Mouse (Mus musculus): ENCODE data around the gene Ccdc175. TPM values are rescaled to one million over a fixed set of nuclear protein-coding genes. Genes with fewer than 3 reads are reported as not detected.

Gene Ccdc175
- polyA plus RNA-seq, 1 experiment from 2014 or later: 0.09 TPM

GRCm38 (mm10) chr12:72078248-72078647 lies 106.6 kb downstream of the Ccdc175 start:
- Histone ChIP-seq H3K4me1 (replicated peaks; ENCODE audit: insufficient read depth, low read length) (0 out of 2 replicates have a peak, but pooled peaks cover 3% of the 10 kb centered on the region), H3K9ac (ENCODE audit: low read depth, low read length) (no peak overlapping the region), H3K27me3 (ENCODE audit: insufficient read depth, low read length) (no peaks in the 10 kb centered on the region), H3K36me3 (ENCODE audit: insufficient read depth, low read length) (peaks cover 18% of the 10 kb centered on the region; the same call in 1 of the 2 replicates), H3K27ac (no peak overlapping the region), H3K4me3 (replicated peaks; ENCODE audit: low read depth, low read length) (no peak overlapping the region), H3K9me3 (replicated peaks; ENCODE audit: low read length) (no peaks in the 10 kb centered on the region), H3K4me2 (ENCODE audit: low read length) (no peak overlapping the region)
- ATAC-seq (replicated peaks; ENCODE audit: low FRiP score, low read depth) (peak; percentile 47), DNase-seq (ENCODE audit: low spot score) (no peak)
- TF ChIP-seq CTCF (IDR thresholded peaks at IDR 0.05; ENCODE audit: low read depth): no peak
- 76% methylated on average over 3 of the region's 3 CpGs for WGBS

- Histone ChIP-seq H3K36me3 (ENCODE audit: insufficient read depth, low read length) (0 out of 2 replicates have a peak, but pooled peaks cover 12% of the 10 kb centered on the region), H3K27ac (no peak within 1 kb of the TSS), H3K4me3 (replicated peaks; ENCODE audit: low read depth, low read length) (peak within 1 kb of the TSS; percentile 63), H3K4me2 (ENCODE audit: low read length) (peak within 1 kb of the TSS; percentile 100), H3K9me3 (replicated peaks; ENCODE audit: low read length) (no peaks in the 10 kb centered on the region), H3K4me1 (replicated peaks; ENCODE audit: insufficient read depth, low read length) (0 out of 2 replicates have a peak, but pooled peaks cover 6% of the 10 kb centered on the region), H3K27me3 (ENCODE audit: insufficient read depth, low read length) (0 out of 2 replicates have a peak, but pooled peaks cover 9% of the 10 kb centered on the region), H3K9ac (ENCODE audit: low read depth, low read length) (peak within 1 kb of the TSS; percentile 56)
- peak; percentile 87 for DNase-seq (ENCODE audit: low spot score)
- peak; percentile 85 for TF ChIP-seq CTCF (IDR thresholded peaks at IDR 0.05; ENCODE audit: low read depth)
- WGBS: under 1% methylated on average over 94 of the region's 94 CpGs
- ATAC-seq (replicated peaks; ENCODE audit: low FRiP score, low read depth): peak; percentile 79
Observed at GRCm38 (mm10) chr12:72070327-72071269, 114.2 kb downstream of the Ccdc175 start, which contains the start of gene Gpr135. Gpr135 (minus strand) TSS chr12:72071125.

GRCm38 (mm10) chr12:72069626-72070326 lies 115.1 kb downstream of the Ccdc175 start:
- Histone ChIP-seq H3K4me3 (replicated peaks; ENCODE audit: low read depth, low read length) (peak overlapping the region; percentile 63), H3K27ac (no peak overlapping the region), H3K4me2 (ENCODE audit: low read length) (peak overlapping the region; percentile 100), H3K9me3 (replicated peaks; ENCODE audit: low read length) (no peaks in the 10 kb centered on the region), H3K4me1 (replicated peaks; ENCODE audit: insufficient read depth, low read length) (0 out of 2 replicates have a peak, but pooled peaks cover 6% of the 10 kb centered on the region), H3K9ac (ENCODE audit: low read depth, low read length) (peak overlapping the region; percentile 56; the same call in 1 of the 2 replicates), H3K27me3 (ENCODE audit: insufficient read depth, low read length) (0 out of 2 replicates have a peak, but pooled peaks cover 9% of the 10 kb centered on the region), H3K36me3 (ENCODE audit: insufficient read depth, low read length) (0 out of 2 replicates have a peak, but pooled peaks cover 9% of the 10 kb centered on the region)
- TF ChIP-seq CTCF (IDR thresholded peaks at IDR 0.05; ENCODE audit: low read depth): no peak
- no peak for DNase-seq (ENCODE audit: low spot score)
- ATAC-seq (replicated peaks; ENCODE audit: low FRiP score, low read depth): peak; percentile 8; the same call in 1 of the 2 replicates
- WGBS: 8% methylated on average over 40 of the region's 40 CpGs

- WGBS: 74% methylated on average over 1 of the region's 1 CpGs
- no peak for TF ChIP-seq CTCF (IDR thresholded peaks at IDR 0.05; ENCODE audit: low read depth)
- H3K4me2 ChIP-seq (ENCODE audit: low read length): no peak overlapping the region
- no peak for ATAC-seq (replicated peaks; ENCODE audit: low FRiP score, low read depth)
- no peaks in the 10 kb centered on the region for H3K36me3 ChIP-seq (ENCODE audit: insufficient read depth, low read length)
- no peaks in the 10 kb centered on the region for H3K27me3 ChIP-seq (ENCODE audit: insufficient read depth, low read length)
- H3K9ac ChIP-seq (ENCODE audit: low read depth, low read length): no peak overlapping the region
- H3K27ac ChIP-seq: no peak overlapping the region
- no peak overlapping the region for H3K4me3 ChIP-seq (replicated peaks; ENCODE audit: low read depth, low read length)
- H3K9me3 ChIP-seq (replicated peaks; ENCODE audit: low read length): no peaks in the 10 kb centered on the region
- no peak for DNase-seq (ENCODE audit: low spot score)
- H3K4me1 ChIP-seq (replicated peaks; ENCODE audit: insufficient read depth, low read length): no peaks in the 10 kb centered on the region
Observed at GRCm38 (mm10) chr12:72057780-72058179, 127.0 kb downstream of the Ccdc175 start.

GRCm38 (mm10) chr12:72053851-72054250 lies 131.0 kb downstream of the Ccdc175 start:
- Histone ChIP-seq H3K4me2 (ENCODE audit: low read length) (no peak overlapping the region), H3K4me1 (replicated peaks; ENCODE audit: insufficient read depth, low read length) (no peaks in the 10 kb centered on the region), H3K4me3 (replicated peaks; ENCODE audit: low read depth, low read length) (no peak overlapping the region), H3K27ac (no peak overlapping the region), H3K36me3 (ENCODE audit: insufficient read depth, low read length) (no peaks in the 10 kb centered on the region), H3K9ac (ENCODE audit: low read depth, low read length) (no peak overlapping the region), H3K27me3 (ENCODE audit: insufficient read depth, low read length) (no peaks in the 10 kb centered on the region), H3K9me3 (replicated peaks; ENCODE audit: low read length) (no peaks in the 10 kb centered on the region)
- WGBS: 31% methylated on average over 6 of the region's 6 CpGs
- ATAC-seq (replicated peaks; ENCODE audit: low FRiP score, low read depth): no peak
- DNase-seq (ENCODE audit: low spot score): no peak
- no peak for TF ChIP-seq CTCF (IDR thresholded peaks at IDR 0.05; ENCODE audit: low read depth)

GRCm38 (mm10) chr12:72053303-72053702 lies 131.5 kb downstream of the Ccdc175 start:
- peak; percentile 77 for TF ChIP-seq CTCF (IDR thresholded peaks at IDR 0.05; ENCODE audit: low read depth)
- no peaks in the 10 kb centered on the region for H3K27me3 ChIP-seq (ENCODE audit: insufficient read depth, low read length)
- H3K4me3 ChIP-seq (replicated peaks; ENCODE audit: low read depth, low read length): no peak overlapping the region
- H3K36me3 ChIP-seq (ENCODE audit: insufficient read depth, low read length): no peaks in the 10 kb centered on the region
- no peak overlapping the region for H3K27ac ChIP-seq
- no peak overlapping the region for H3K9ac ChIP-seq (ENCODE audit: low read depth, low read length)
- ATAC-seq (replicated peaks; ENCODE audit: low FRiP score, low read depth) (no peak), DNase-seq (ENCODE audit: low spot score) (peak; percentile 67)
- H3K9me3 ChIP-seq (replicated peaks; ENCODE audit: low read length): no peaks in the 10 kb centered on the region
- 44% methylated on average over 6 of the region's 6 CpGs for WGBS
- H3K4me1 ChIP-seq (replicated peaks; ENCODE audit: insufficient read depth, low read length): no peaks in the 10 kb centered on the region
- no peak overlapping the region for H3K4me2 ChIP-seq (ENCODE audit: low read length)

All from kidney, postnatal 0 days (tissue).